Mouse (Mus musculus) brain, adult 2 months (tissue): Measurements from ENCODE around the gene C130060K24Rik.
A peak's percentile ranks its signal among the peaks of the same experiment; 100 is the strongest.

ENCODE experiments used
- DNase-seq: peaks from one replicate; pipeline ENCODE4 v3.0.0; 2011; ENCODE audit warnings: low read depth, low spot score

Gene C130060K24Rik

GRCm38 (mm10) chr6:65380918-65381772 is at the start of gene C130060K24Rik:
Gene C130060K24Rik, plus strand, starts transcription at chr6:65381105.
- DNase-seq, result peak; percentile 11

- no peak for DNase-seq
These were observed 46.7 kb upstream of the C130060K24Rik start for GRCm38 (mm10) chr6:65334246-65334645.

- no peak for DNase-seq
These were observed 41.5 kb upstream of the C130060K24Rik start for GRCm38 (mm10) chr6:65339391-65339790.

GRCm38 (mm10) chr6:65341360-65341759 is 39.5 kb upstream of the C130060K24Rik start:
- no peak for DNase-seq

GRCm38 (mm10) chr6:65347736-65348135 is 33.2 kb upstream of the C130060K24Rik start:
- DNase-seq, result peak; percentile 1

GRCm38 (mm10) chr6:65348255-65348654 is 32.6 kb upstream of the C130060K24Rik start:
- no peak for DNase-seq

- peak; percentile 44 for DNase-seq
These were observed 29.3 kb upstream of the C130060K24Rik start for GRCm38 (mm10) chr6:65351622-65352021.

GRCm38 (mm10) chr6:65375918-65376317 is 5.0 kb upstream of the C130060K24Rik start:
- DNase-seq, result no peak

GRCm38 (mm10) chr6:65421888-65422287 is 41.0 kb downstream of the C130060K24Rik start:
- DNase-seq, result peak; percentile 39

- peak; percentile 36 for DNase-seq
These were observed 46.2 kb downstream of the C130060K24Rik start for GRCm38 (mm10) chr6:65427065-65427464.

GRCm38 (mm10) chr6:65433159-65433558 is 52.3 kb downstream of the C130060K24Rik start:
- no peak for DNase-seq

- peak; percentile 58 for DNase-seq
These were observed 72.6 kb downstream of the C130060K24Rik start for GRCm38 (mm10) chr6:65453465-65453864.

- DNase-seq, result no peak
These were observed 84.4 kb downstream of the C130060K24Rik start for GRCm38 (mm10) chr6:65465294-65465693.

- no peak for DNase-seq
These were observed 89.4 kb downstream of the C130060K24Rik start for GRCm38 (mm10) chr6:65470320-65470719.

- DNase-seq, result no peak
These were observed 91.5 kb downstream of the C130060K24Rik start for GRCm38 (mm10) chr6:65472455-65472854.

GRCm38 (mm10) chr6:65498786-65499185 is 117.9 kb downstream of the C130060K24Rik start:
- no peak for DNase-seq
